Mouse (Mus musculus): ENCODE results near the gene Gper1. TPM values are rescaled to one million over a fixed set of nuclear protein-coding genes. Genes with fewer than 3 reads are reported as not detected.

The Gper1 gene
- polyA plus RNA-seq, 1 experiment from 2014 or later, result 7.2 TPM

GRCm38 (mm10) chr5:139464874-139465273 lies 41.9 kb downstream of the Gper1 start:
- no peaks in the 10 kb centered on the region for H3K36me3 ChIP-seq
- H3K9me3 ChIP-seq, result no peaks in the 10 kb centered on the region
- no peak overlapping the region for H3K27ac ChIP-seq
- 0 out of 2 replicates have a peak, but pooled peaks cover 3% of the 10 kb centered on the region for H3K27me3 ChIP-seq (replicated peaks)
- no peak overlapping the region for H3K4me2 ChIP-seq (replicated peaks)
- H3K4me3 ChIP-seq, result no peak overlapping the region
- WGBS, result 86% methylated on average over 4 of the region's 4 CpGs
- no peak for ATAC-seq (ENCODE audit: low FRiP score, low read depth)
- no peak overlapping the region for H3K9ac ChIP-seq
- H3K4me1 ChIP-seq, result no peaks in the 10 kb centered on the region; the same call in 1 of the 2 replicates

- Histone ChIP-seq H3K27me3 (replicated peaks) (0 out of 2 replicates have a peak, but pooled peaks cover 3% of the 10 kb centered on the region), H3K9me3 (no peaks in the 10 kb centered on the region), H3K4me1 (no peaks in the 10 kb centered on the region), H3K36me3 (peaks cover 3% of the 10 kb centered on the region), H3K9ac (no peak overlapping the region), H3K4me2 (replicated peaks) (no peak overlapping the region), H3K4me3 (no peak overlapping the region), H3K27ac (no peak overlapping the region)
- WGBS, result 71% methylated on average over 2 of the region's 2 CpGs
- no peak for ATAC-seq (ENCODE audit: low FRiP score, low read depth)
These were observed 43.4 kb downstream of the Gper1 start for GRCm38 (mm10) chr5:139466373-139466772.

- no peak overlapping the region for H3K9ac ChIP-seq
- H3K4me3 ChIP-seq, result no peak overlapping the region
- WGBS, result 75% methylated on average over 4 of the region's 4 CpGs
- no peak for ATAC-seq (ENCODE audit: low FRiP score, low read depth)
- no peaks in the 10 kb centered on the region for H3K4me1 ChIP-seq
- 0 out of 2 replicates have a peak, but pooled peaks cover 3% of the 10 kb centered on the region for H3K27me3 ChIP-seq (replicated peaks)
- H3K36me3 ChIP-seq, result peaks cover 7% of the 10 kb centered on the region
- no peaks in the 10 kb centered on the region for H3K9me3 ChIP-seq
- no peak overlapping the region for H3K4me2 ChIP-seq (replicated peaks)
- H3K27ac ChIP-seq, result no peak overlapping the region
These were observed 43.9 kb downstream of the Gper1 start for GRCm38 (mm10) chr5:139466801-139467200.

GRCm38 (mm10) chr5:139467998-139468397 lies 45.0 kb downstream of the Gper1 start:
- Histone ChIP-seq H3K4me3 (no peak overlapping the region), H3K4me1 (no peaks in the 10 kb centered on the region), H3K36me3 (peaks cover 19% of the 10 kb centered on the region), H3K9me3 (no peaks in the 10 kb centered on the region), H3K27ac (no peak overlapping the region), H3K9ac (no peak overlapping the region), H3K27me3 (replicated peaks) (0 out of 2 replicates have a peak, but pooled peaks cover 3% of the 10 kb centered on the region), H3K4me2 (replicated peaks) (no peak overlapping the region)
- 51% methylated on average over 5 of the region's 5 CpGs for WGBS
- no peak for ATAC-seq (ENCODE audit: low FRiP score, low read depth)

- Histone ChIP-seq H3K27ac (no peak overlapping the region), H3K9me3 (no peaks in the 10 kb centered on the region), H3K4me2 (replicated peaks) (no peak overlapping the region), H3K36me3 (peaks cover 82% of the 10 kb centered on the region), H3K4me3 (no peak overlapping the region), H3K9ac (no peak overlapping the region), H3K4me1 (no peaks in the 10 kb centered on the region), H3K27me3 (replicated peaks) (no peaks in the 10 kb centered on the region)
- 70% methylated on average over 9 of the region's 9 CpGs for WGBS
- peak; percentile 74 for ATAC-seq (ENCODE audit: low FRiP score, low read depth)
These were observed 51.8 kb downstream of the Gper1 start for GRCm38 (mm10) chr5:139474741-139475140.

Other genes with a start within 250 kb of the Gper1 start
- gene Sun1, start 222.5 kb upstream of the Gper1 start, polyA plus RNA-seq (2016; fragmentation: Nextera tagmentation; extraction: Ambion mirVana), result 47.5 and 50.1 TPM in 2 replicates
- 129 and 132 TPM in 2 replicates for gene Get4, start 170.8 kb upstream of the Gper1 start, polyA plus RNA-seq (2016; fragmentation: Nextera tagmentation; extraction: Ambion mirVana)
- gene Adap1, start 97.5 kb upstream of the Gper1 start, polyA plus RNA-seq (2016; fragmentation: Nextera tagmentation; extraction: Ambion mirVana), result 25.0 and 31.7 TPM in 2 replicates
- 124 and 127 TPM in 2 replicates for gene Cox19, start 71.7 kb upstream of the Gper1 start, polyA plus RNA-seq (2016; fragmentation: Nextera tagmentation; extraction: Ambion mirVana)
- 0.13 TPM in 1 of 2 replicates, not detected in the other for gene Cyp2w1, start 70.5 kb upstream of the Gper1 start, polyA plus RNA-seq (2016; fragmentation: Nextera tagmentation; extraction: Ambion mirVana)
- 1.9 and 2.3 TPM in 2 replicates for gene Gpr146, start 45.5 kb upstream of the Gper1 start, polyA plus RNA-seq (2016; fragmentation: Nextera tagmentation; extraction: Ambion mirVana)
- gene C130050O18Rik, start 17.9 kb upstream of the Gper1 start, polyA plus RNA-seq (2016; fragmentation: Nextera tagmentation; extraction: Ambion mirVana), result 0.20 and 0.33 TPM in 2 replicates
- 23.7 and 24.1 TPM in 2 replicates for gene 3110082I17Rik, start 37.4 kb downstream of the Gper1 start, polyA plus RNA-seq (2016; fragmentation: Nextera tagmentation; extraction: Ambion mirVana)
- 10.1 and 15.2 TPM in 2 replicates for gene Zfand2a, start 61.4 kb downstream of the Gper1 start, polyA plus RNA-seq (2016; fragmentation: Nextera tagmentation; extraction: Ambion mirVana)
- gene Uncx, start 120.3 kb downstream of the Gper1 start, polyA plus RNA-seq (2016; fragmentation: Nextera tagmentation; extraction: Ambion mirVana), result 92.9 and 107 TPM in 2 replicates